Mouse (Mus musculus): ENCODE data around the gene Ddr1. TPM values are rescaled to one million over a fixed set of nuclear protein-coding genes. Genes with fewer than 3 reads are reported as not detected.

Ddr1 gene
- polyA plus RNA-seq, 1 experiment from 2014 or later = 89.1 TPM

DNA sequence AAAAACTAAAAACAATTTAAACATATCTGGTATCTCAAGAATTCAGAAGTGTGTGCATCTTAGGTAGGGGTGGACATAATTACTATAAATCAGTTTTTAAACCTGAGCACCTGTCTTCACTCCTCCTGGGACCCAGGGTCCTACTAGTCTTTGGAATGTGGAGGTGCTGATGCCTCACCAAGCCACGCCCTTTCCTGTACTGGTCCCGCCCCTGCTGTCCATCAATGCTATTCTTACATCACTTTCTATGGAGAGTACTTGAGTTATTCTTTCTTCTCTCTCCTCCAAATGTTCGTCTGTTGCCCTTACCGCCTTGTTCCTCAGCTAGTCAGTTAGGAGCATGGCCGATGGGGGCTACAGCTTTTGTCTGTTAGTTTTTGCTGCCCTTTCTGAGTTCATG lies 68.1 kb downstream of the Ddr1 start:
- ATAC-seq (replicated peaks; ENCODE audit: low FRiP score, low read depth) = no peak
- no peak overlapping the region for H3K27ac ChIP-seq
- DNase-seq (ENCODE audit: low spot score) = peak; percentile 51
- H3K4me2 ChIP-seq (ENCODE audit: low read length) = no peak overlapping the region
- no peak for TF ChIP-seq CTCF (IDR thresholded peaks at IDR 0.05; ENCODE audit: low read depth)
- H3K4me3 ChIP-seq (replicated peaks; ENCODE audit: low read depth, low read length) = no peak overlapping the region
- H3K9me3 ChIP-seq (replicated peaks; ENCODE audit: low read length) = no peaks in the 10 kb centered on the region
- H3K36me3 ChIP-seq (ENCODE audit: insufficient read depth, low read length) = no peaks in the 10 kb centered on the region
- no peak overlapping the region for H3K9ac ChIP-seq (ENCODE audit: low read depth, low read length)
- no peaks in the 10 kb centered on the region for H3K27me3 ChIP-seq (ENCODE audit: insufficient read depth, low read length)
- WGBS = 39% methylated on average over 5 of the region's 5 CpGs
- H3K4me1 ChIP-seq (replicated peaks; ENCODE audit: insufficient read depth, low read length) = no peaks in the 10 kb centered on the region

DNA sequence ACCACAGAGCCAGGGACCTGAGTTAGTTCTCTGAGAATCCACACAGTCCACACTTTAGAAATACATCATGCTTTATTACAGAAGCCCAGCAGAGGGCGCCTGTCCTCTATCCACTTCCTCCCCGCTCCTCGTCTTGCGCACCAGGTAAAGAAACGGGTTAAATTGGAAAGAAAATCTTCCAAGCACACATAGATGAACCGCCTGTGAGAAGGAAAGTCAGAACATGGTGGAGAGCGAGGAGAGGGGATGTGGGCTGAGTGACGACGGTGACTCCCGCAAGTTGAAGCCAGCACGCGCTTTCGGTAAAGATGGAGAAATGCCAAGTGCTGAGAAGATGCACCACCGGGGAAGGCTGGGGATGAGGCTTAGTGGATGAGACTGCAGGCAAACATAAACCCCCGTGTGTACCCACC lies 68.7 kb downstream of the Ddr1 start:
- Histone ChIP-seq H3K9ac (ENCODE audit: low read depth, low read length) (no peak overlapping the region), H3K36me3 (ENCODE audit: insufficient read depth, low read length) (no peaks in the 10 kb centered on the region), H3K4me1 (replicated peaks; ENCODE audit: insufficient read depth, low read length) (no peaks in the 10 kb centered on the region), H3K4me2 (ENCODE audit: low read length) (peak overlapping the region; percentile 65), H3K4me3 (replicated peaks; ENCODE audit: low read depth, low read length) (peak overlapping the region; percentile 33), H3K9me3 (replicated peaks; ENCODE audit: low read length) (no peaks in the 10 kb centered on the region), H3K27ac (no peak overlapping the region), H3K27me3 (ENCODE audit: insufficient read depth, low read length) (no peaks in the 10 kb centered on the region)
- peak; percentile 89 for TF ChIP-seq CTCF (IDR thresholded peaks at IDR 0.05; ENCODE audit: low read depth)
- ATAC-seq (replicated peaks; ENCODE audit: low FRiP score, low read depth) (no peak), DNase-seq (ENCODE audit: low spot score) (peak; percentile 90)
- 1% methylated on average over 15 of the region's 15 CpGs for WGBS

DNA sequence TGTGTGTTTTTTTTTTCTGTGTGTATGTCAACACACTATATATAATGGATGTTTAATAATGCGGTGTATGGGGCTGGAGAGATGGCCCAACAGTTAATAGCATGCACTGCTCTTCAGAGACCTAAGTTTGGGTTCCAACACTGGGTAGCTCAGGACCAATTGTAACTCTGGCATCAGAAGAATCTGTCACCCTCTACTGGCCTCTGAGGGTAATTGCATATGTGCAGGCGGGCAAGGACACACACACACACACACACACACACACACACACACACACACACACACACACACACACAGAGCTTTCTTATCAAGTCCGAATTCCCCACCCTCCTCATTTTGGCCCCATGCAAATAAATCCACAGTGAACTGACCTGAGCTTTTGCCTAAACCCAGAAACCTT lies 69.2 kb downstream of the Ddr1 start:
- no peak overlapping the region for H3K4me2 ChIP-seq (ENCODE audit: low read length)
- H3K4me3 ChIP-seq (replicated peaks; ENCODE audit: low read depth, low read length) = no peak overlapping the region
- WGBS = 92% methylated on average over 3 of the region's 3 CpGs
- H3K4me1 ChIP-seq (replicated peaks; ENCODE audit: insufficient read depth, low read length) = no peaks in the 10 kb centered on the region
- DNase-seq (ENCODE audit: low spot score) (no peak), ATAC-seq (replicated peaks; ENCODE audit: low FRiP score, low read depth) (no peak)
- peak; percentile 11; the same call in 1 of the 2 replicates for TF ChIP-seq CTCF (IDR thresholded peaks at IDR 0.05; ENCODE audit: low read depth)
- no peaks in the 10 kb centered on the region for H3K27me3 ChIP-seq (ENCODE audit: insufficient read depth, low read length)
- H3K9ac ChIP-seq (ENCODE audit: low read depth, low read length) = no peak overlapping the region
- H3K27ac ChIP-seq = no peak overlapping the region
- H3K9me3 ChIP-seq (replicated peaks; ENCODE audit: low read length) = no peaks in the 10 kb centered on the region
- H3K36me3 ChIP-seq (ENCODE audit: insufficient read depth, low read length) = no peaks in the 10 kb centered on the region

DNA sequence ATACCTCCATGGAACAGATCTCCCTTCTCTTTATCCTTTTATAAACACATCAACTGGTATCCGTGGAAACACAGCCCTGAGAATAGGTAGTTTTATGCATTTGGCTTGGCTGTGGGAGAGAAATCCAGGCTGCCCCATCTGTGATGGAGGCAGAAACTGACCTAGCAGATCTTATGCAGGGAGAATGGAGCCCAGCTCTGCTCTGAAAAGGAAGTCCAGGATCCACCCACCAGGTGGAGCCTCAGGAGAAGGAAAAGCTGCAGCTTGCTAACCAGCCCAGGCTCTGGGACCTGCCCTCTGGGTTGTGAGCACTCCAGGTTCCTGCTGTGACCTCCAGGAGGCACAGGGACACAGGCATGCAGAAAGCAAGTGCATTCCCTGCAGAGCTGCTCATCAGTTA lies 70.4 kb downstream of the Ddr1 start:
- 17% methylated on average over 1 of the region's 1 CpGs for WGBS
- Histone ChIP-seq H3K9ac (ENCODE audit: low read depth, low read length) (no peak overlapping the region), H3K27me3 (ENCODE audit: insufficient read depth, low read length) (no peaks in the 10 kb centered on the region), H3K36me3 (ENCODE audit: insufficient read depth, low read length) (no peaks in the 10 kb centered on the region), H3K4me1 (replicated peaks; ENCODE audit: insufficient read depth, low read length) (no peaks in the 10 kb centered on the region), H3K27ac (no peak overlapping the region), H3K4me3 (replicated peaks; ENCODE audit: low read depth, low read length) (no peak overlapping the region), H3K9me3 (replicated peaks; ENCODE audit: low read length) (no peaks in the 10 kb centered on the region), H3K4me2 (ENCODE audit: low read length) (no peak overlapping the region)
- peak; percentile 73; the same call in 1 of the 2 replicates for ATAC-seq (replicated peaks; ENCODE audit: low FRiP score, low read depth)
- peak; percentile 74 for DNase-seq (ENCODE audit: low spot score)
- peak; percentile 78 for TF ChIP-seq CTCF (IDR thresholded peaks at IDR 0.05; ENCODE audit: low read depth)

Other genes starting within 250 kb of the Ddr1 start
- 1.1 and 1.4 TPM in 2 replicates for gene H2-Q10, start 234.5 kb downstream of the Ddr1 start, polyA plus RNA-seq (2015; fragmentation: Nextera tagmentation; extraction: Ambion mirVana)
- gene Pou5f1, start 198.6 kb downstream of the Ddr1 start, polyA plus RNA-seq (2015; fragmentation: Nextera tagmentation; extraction: Ambion mirVana) = not detected in 2 replicates
- 35.5 and 44.5 TPM in 2 replicates for gene Tcf19, start 187.8 kb downstream of the Ddr1 start, polyA plus RNA-seq (2015; fragmentation: Nextera tagmentation; extraction: Ambion mirVana)
- 8.2 and 9.1 TPM in 2 replicates for gene Cchcr1, start 187.5 kb downstream of the Ddr1 start, polyA plus RNA-seq (2015; fragmentation: Nextera tagmentation; extraction: Ambion mirVana)
- gene Psors1c2, start 171.4 kb downstream of the Ddr1 start, polyA plus RNA-seq (2015; fragmentation: Nextera tagmentation; extraction: Ambion mirVana) = 0.14 and 0.17 TPM in 2 replicates
- gene Cdsn, start 152.5 kb downstream of the Ddr1 start, polyA plus RNA-seq (2015; fragmentation: Nextera tagmentation; extraction: Ambion mirVana) = 0.13 and 0.18 TPM in 2 replicates
- not detected in 2 replicates for gene 2300002M23Rik, start 137.2 kb downstream of the Ddr1 start, polyA plus RNA-seq (2015; fragmentation: Nextera tagmentation; extraction: Ambion mirVana)
- gene Sfta2, start 103.1 kb downstream of the Ddr1 start, polyA plus RNA-seq (2015; fragmentation: Nextera tagmentation; extraction: Ambion mirVana) = 4.2 and 5.0 TPM in 2 replicates
- not detected in 2 replicates for gene Gm9573, start 78.0 kb downstream of the Ddr1 start, polyA plus RNA-seq (2015; fragmentation: Nextera tagmentation; extraction: Ambion mirVana)
- 0.11 and 0.13 TPM in 2 replicates for gene Mucl3, start 60.9 kb downstream of the Ddr1 start, polyA plus RNA-seq (2015; fragmentation: Nextera tagmentation; extraction: Ambion mirVana)
- gene Vars2, start 37.0 kb downstream of the Ddr1 start, polyA plus RNA-seq (2015; fragmentation: Nextera tagmentation; extraction: Ambion mirVana) = 12.7 and 13.5 TPM in 2 replicates
- gene Gtf2h4, start 30.9 kb downstream of the Ddr1 start, polyA plus RNA-seq (2015; fragmentation: Nextera tagmentation; extraction: Ambion mirVana) = 35.6 and 36.5 TPM in 2 replicates
- 83.6 and 93.1 TPM in 2 replicates for gene Ier3, start 117.1 kb upstream of the Ddr1 start, polyA plus RNA-seq (2015; fragmentation: Nextera tagmentation; extraction: Ambion mirVana)
- gene Flot1, start 118.6 kb upstream of the Ddr1 start, polyA plus RNA-seq (2015; fragmentation: Nextera tagmentation; extraction: Ambion mirVana) = 52.2 and 54.5 TPM in 2 replicates
- gene Tubb5, start 133.7 kb upstream of the Ddr1 start, polyA plus RNA-seq (2015; fragmentation: Nextera tagmentation; extraction: Ambion mirVana) = 503 and 575 TPM in 2 replicates
- 5.4 and 5.6 TPM in 2 replicates for gene Mdc1, start 136.9 kb upstream of the Ddr1 start, polyA plus RNA-seq (2015; fragmentation: Nextera tagmentation; extraction: Ambion mirVana)
- 36.9 and 44.6 TPM in 2 replicates for gene Nrm, start 156.7 kb upstream of the Ddr1 start, polyA plus RNA-seq (2015; fragmentation: Nextera tagmentation; extraction: Ambion mirVana)
- gene Ppp1r18, start 161.0 kb upstream of the Ddr1 start, polyA plus RNA-seq (2015; fragmentation: Nextera tagmentation; extraction: Ambion mirVana) = 16.2 and 17.2 TPM in 2 replicates
- 29.2 and 33.3 TPM in 2 replicates for gene Dhx16, start 175.2 kb upstream of the Ddr1 start, polyA plus RNA-seq (2015; fragmentation: Nextera tagmentation; extraction: Ambion mirVana)
- 36.6 and 39.1 TPM in 2 replicates for gene 2310061I04Rik, start 192.8 kb upstream of the Ddr1 start, polyA plus RNA-seq (2015; fragmentation: Nextera tagmentation; extraction: Ambion mirVana)
- gene Atat1, start 205.5 kb upstream of the Ddr1 start, polyA plus RNA-seq (2015; fragmentation: Nextera tagmentation; extraction: Ambion mirVana) = 28.4 and 36.9 TPM in 2 replicates
- 88.4 and 94.7 TPM in 2 replicates for gene Mrps18b, start 211.8 kb upstream of the Ddr1 start, polyA plus RNA-seq (2015; fragmentation: Nextera tagmentation; extraction: Ambion mirVana)
- gene Ppp1r10, start 211.8 kb upstream of the Ddr1 start, polyA plus RNA-seq (2015; fragmentation: Nextera tagmentation; extraction: Ambion mirVana) = 28.8 and 29.7 TPM in 2 replicates